Mouse (Mus musculus): ENCODE data around the gene 2310022B05Rik.

Gene 2310022B05Rik

DNA sequence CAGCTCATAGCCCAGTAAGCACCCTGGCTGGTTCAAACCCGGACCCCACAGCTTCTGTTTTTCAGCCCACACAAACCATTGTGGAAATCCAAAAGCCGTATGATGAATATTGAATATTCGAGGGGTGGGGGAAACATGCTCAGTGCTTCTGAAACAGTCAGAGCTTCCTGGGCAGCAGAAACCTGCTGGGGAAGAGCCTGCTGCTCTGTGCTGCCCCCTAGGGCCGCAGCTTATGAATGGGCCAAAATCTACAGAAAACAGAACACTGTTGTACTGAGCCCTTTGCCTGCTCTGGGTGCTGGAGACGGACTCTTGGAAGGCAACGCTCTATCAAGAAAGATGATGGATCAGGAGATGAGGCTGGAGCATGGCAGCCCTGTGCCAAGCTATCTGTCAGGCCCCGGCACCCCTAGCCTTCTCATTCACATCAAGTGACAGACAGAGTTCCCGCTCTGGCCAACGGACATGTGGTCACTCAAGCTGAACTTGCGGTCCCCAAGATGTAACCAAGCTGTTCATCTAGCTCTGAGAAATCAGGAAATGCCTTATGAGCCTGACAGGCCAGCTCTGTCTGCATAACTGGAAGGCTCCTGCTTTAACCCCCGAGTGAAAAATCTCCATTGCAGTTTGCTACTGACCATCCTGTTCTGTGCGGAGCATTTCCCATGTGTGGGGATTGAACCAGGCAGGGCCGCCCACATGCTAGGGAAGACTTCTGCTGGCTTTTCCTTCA lies 54.8 kb downstream of the 2310022B05Rik start:
- DNase-seq (ENCODE audit: low spot score in 2 of 2): no peak

DNA sequence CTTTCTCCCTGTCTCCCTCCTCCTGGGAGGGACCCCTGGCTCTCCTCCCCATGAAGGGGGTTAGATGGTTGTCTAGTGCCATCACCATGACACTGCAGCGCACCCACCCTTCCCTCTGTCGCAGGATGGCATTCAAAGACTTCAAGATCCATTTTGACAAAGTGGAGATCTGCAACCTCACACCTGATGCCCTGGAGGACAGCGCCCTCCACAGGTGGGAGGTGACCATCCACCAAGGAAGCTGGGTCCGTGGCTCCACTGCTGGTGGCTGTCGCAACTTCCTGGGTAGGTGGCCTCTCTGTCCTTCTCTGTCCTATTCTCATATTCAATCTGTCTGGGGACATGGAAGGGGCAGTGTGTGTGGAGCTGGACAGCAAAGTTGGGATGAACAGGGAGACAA lies 59.1 kb downstream of the 2310022B05Rik start:
- DNase-seq (ENCODE audit: low spot score in 2 of 2): no peak

DNA sequence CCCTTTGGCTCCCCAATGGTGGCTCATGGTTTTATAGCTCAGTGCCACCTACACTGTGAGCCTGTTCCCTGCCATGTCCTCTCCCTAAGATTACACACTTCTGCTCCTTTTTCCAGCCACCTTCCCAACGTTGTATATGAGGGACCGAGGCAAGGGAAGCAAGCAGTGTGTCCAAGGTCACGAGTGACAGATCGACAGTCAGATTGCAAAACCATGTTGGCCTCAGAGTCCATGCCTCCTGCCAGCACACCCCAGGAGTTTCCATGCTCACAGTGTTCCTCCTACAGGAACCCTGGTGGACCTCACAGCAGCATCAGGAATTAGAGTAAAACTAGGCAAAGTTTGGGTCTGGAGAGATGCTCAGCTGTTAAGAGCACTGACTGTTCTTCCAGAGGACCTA lies 73.8 kb downstream of the 2310022B05Rik start:
- no peak for DNase-seq (ENCODE audit: low spot score in 2 of 2)

DNA sequence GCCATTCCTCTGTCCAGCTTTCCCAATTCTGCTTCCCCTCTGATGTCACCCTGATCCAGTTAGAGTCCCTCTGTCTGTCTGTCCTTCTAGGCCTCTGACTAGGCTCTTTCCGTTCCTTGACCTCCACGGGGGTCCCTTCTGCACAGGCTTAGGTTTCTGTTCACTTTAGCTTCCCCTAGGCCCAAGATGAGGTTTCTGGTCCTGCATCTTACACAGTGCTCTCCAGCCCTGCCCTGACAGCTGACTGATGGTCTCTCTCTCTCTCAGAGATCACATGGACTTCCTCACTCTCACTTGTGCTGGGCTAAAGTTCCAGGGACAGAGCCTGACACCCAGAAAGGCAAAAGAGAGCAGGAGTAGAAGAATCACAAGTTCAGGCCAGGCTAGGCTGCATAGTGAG lies 76.6 kb downstream of the 2310022B05Rik start:
- no peak for DNase-seq (ENCODE audit: low spot score in 2 of 2)

All from urinary bladder, postnatal 4 days (tissue).